ENCODE assay signal across 8 mouse cellular contexts in the genomic region with DNA sequence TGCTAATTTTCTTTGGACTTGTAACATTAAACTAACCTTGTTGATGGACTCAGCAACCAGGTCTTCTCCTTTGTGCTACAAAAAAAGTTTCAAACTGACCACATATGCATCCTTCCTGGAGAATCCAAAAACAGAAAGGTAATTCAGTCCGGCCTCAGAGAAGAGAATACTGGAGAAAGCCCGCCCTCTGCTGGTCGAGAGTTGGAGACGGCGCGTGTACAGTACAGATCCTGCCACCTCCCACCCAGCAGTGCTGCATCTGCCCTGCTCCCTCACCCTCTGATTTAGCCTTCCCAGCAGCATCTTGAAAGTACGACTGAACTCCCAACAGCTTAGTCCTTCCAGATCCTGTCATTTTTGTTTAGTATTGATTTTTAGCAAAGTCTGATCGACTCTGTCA. TPM values are rescaled to one million over a fixed set of nuclear protein-coding genes. Genes with fewer than 3 reads are reported as not detected.
DNase-seq lines count a peak whose midpoint lies in the region; ATAC-seq and TF ChIP-seq lines count a peak whose summit lies in the region.
"Had no signal": no experiment of that assay in that cellular context is flagged by ENCODE, and none has a peak within 500 bp of the region (broad histone marks: within the 10 kb centered on the region; RNA-seq: fewer than 3 reads in every experiment).

No protein-coding gene starts in this region.

- no peak for TF ChIP-seq POLR2A in cortical plate, adult 2 months (IDR thresholded peaks at IDR 0.05; ENCODE audit: extremely low read depth, insufficient read depth, low read length)
- no peak for TF ChIP-seq POLR2A in kidney, adult 2 months (IDR thresholded peaks at IDR 0.05; ENCODE audit: low read depth, low read length)

- intact Hi-C loops in gastrocnemius, postnatal 14 days (cut with DNase I; ENCODE audit: low total_unique reads): loop anchor here (5.0 kb wide), 1 partner anchor 48 kb away; no protein-coding TSS in a partner anchor

- no peaks in the 10 kb centered on the region for H3K4me1 ChIP-seq in cortical plate, adult 2 months (ENCODE audit: control insufficient read depth, insufficient read depth, low read length)
- no peaks in the 10 kb centered on the region; the same call in 1 of the 2 replicates for H3K4me1 ChIP-seq in kidney, adult 2 months (ENCODE audit: control insufficient read depth, insufficient read depth, low read length)
- H3K4me1 ChIP-seq in limb, embryonic 10.5 days: no peaks in the 10 kb centered on the region
- H3K4me1 ChIP-seq in midbrain, embryonic 15.5 days: no peaks in the 10 kb centered on the region

- no peak overlapping the region for H3K27ac ChIP-seq in cortical plate, adult 2 months (ENCODE audit: insufficient read depth, low read length)
- H3K27ac ChIP-seq in kidney, adult 2 months (ENCODE audit: insufficient read depth, low read depth, low read length): no peak overlapping the region
- no peak overlapping the region for H3K27ac ChIP-seq in limb, embryonic 10.5 days
- no peak overlapping the region for H3K27ac ChIP-seq in midbrain, embryonic 15.5 days

- ATAC-seq in midbrain, embryonic 15.5 days (replicated peaks): peak; percentile 93

- DNase-seq in adrenal gland, adult 8-10 months: peak; percentile 17
- DNase-seq in gastrocnemius, postnatal 14 days: peak; percentile 64
- DNase-seq in kidney, adult 2 months: peak; percentile 70
- DNase-seq in limb, embryonic 10.5 days (ENCODE audit: low spot score): peak; percentile 82
- DNase-seq in spleen, adult 18-20 months: peak; percentile 38 to 77

- peak; percentile 74 for TF ChIP-seq CTCF in cortical plate, adult 2 months (IDR thresholded peaks at IDR 0.05; ENCODE audit: extremely low read depth, insufficient read depth, low read length)
- peak; percentile 78 for TF ChIP-seq CTCF in kidney, adult 2 months (conservative IDR thresholded peaks at IDR 0.05; ENCODE audit: insufficient read depth, insufficient read length, low read depth, low read length)

- H3K27me3 ChIP-seq in kidney, adult 2 months (replicated peaks; ENCODE audit: control insufficient read depth, insufficient read depth, low read length): no peaks in the 10 kb centered on the region
- H3K27me3 ChIP-seq in limb, embryonic 10.5 days (ENCODE audit: low read depth, poor library complexity, severe bottlenecking): no peaks in the 10 kb centered on the region
- H3K27me3 ChIP-seq in midbrain, embryonic 15.5 days (replicated peaks): 0 out of 2 replicates have a peak, but pooled peaks cover 4% of the 10 kb centered on the region

- no peaks in the 10 kb centered on the region for H3K9me3 ChIP-seq in limb, embryonic 10.5 days (replicated peaks)
- no peaks in the 10 kb centered on the region for H3K9me3 ChIP-seq in midbrain, embryonic 15.5 days

- H3K4me3 ChIP-seq in cortical plate, adult 2 months (ENCODE audit: insufficient read depth, low read length): no peak overlapping the region
- H3K4me3 ChIP-seq in kidney, adult 2 months (ENCODE audit: insufficient read depth, low read depth, low read length): no peak overlapping the region
- no peak overlapping the region for H3K4me3 ChIP-seq in limb, embryonic 10.5 days
- no peak overlapping the region for H3K4me3 ChIP-seq in midbrain, embryonic 15.5 days

- no peaks in the 10 kb centered on the region for H3K36me3 ChIP-seq in kidney, adult 2 months (ENCODE audit: control insufficient read depth, insufficient read depth, low read length)
- H3K36me3 ChIP-seq in limb, embryonic 10.5 days: no peaks in the 10 kb centered on the region
- H3K36me3 ChIP-seq in midbrain, embryonic 15.5 days (replicated peaks): no peaks in the 10 kb centered on the region

- 7% methylated on average over 8 of the region's 8 CpGs for WGBS in kidney, adult 2 months
- WGBS in limb, embryonic 10.5 days: 9% methylated on average over 8 of the region's 8 CpGs
- 8% methylated on average over 8 of the region's 8 CpGs for WGBS in midbrain, embryonic 15.5 days

- H3K9ac ChIP-seq in midbrain, embryonic 15.5 days: no peak overlapping the region

- H3K4me2 ChIP-seq in midbrain, embryonic 15.5 days: no peak overlapping the region

RNA-seq across cellular contexts. Expression of a gene that starts 9.4 kb away (rescaled TPM):
- 1 to 10 TPM; 6.0 to 8.4 (median 7.2) TPM for total RNA-seq in adrenal gland, adult 8-10 months (2022)
- 9.2 and 9.6 TPM in 2 replicates for polyA plus RNA-seq in cortical plate, adult 2 months (2012; rRNA removed)
- total RNA-seq in gastrocnemius, postnatal 14 days (2021): 1 to 10 TPM; 4.6 TPM
- polyA plus RNA-seq in kidney, adult 2 months (2012; rRNA removed): 1.2 and 1.7 TPM in 2 replicates
- 21.5 and 25.1 TPM in 2 replicates for polyA plus RNA-seq in limb, embryonic 10.5 days (2016; fragmentation: Nextera tagmentation; extraction: Ambion mirVana)
- polyA plus RNA-seq in midbrain, embryonic 15.5 days (2015; fragmentation: Nextera tagmentation; extraction: Ambion mirVana): 11.4 and 12.0 TPM in 2 replicates

RNA-seq across cellular contexts. Expression of a gene that starts 15.8 kb away (rescaled TPM):
- not detected for total RNA-seq in adrenal gland, adult 8-10 months (2022)
- 0.13 and 0.17 TPM in 2 replicates for polyA plus RNA-seq in cortical plate, adult 2 months (2012; rRNA removed)
- not detected for total RNA-seq in gastrocnemius, postnatal 14 days (2021)
- not detected in 2 replicates for polyA plus RNA-seq in kidney, adult 2 months (2012; rRNA removed)
- polyA plus RNA-seq in limb, embryonic 10.5 days (2016; fragmentation: Nextera tagmentation; extraction: Ambion mirVana): not detected in 2 replicates
- polyA plus RNA-seq in midbrain, embryonic 15.5 days (2015; fragmentation: Nextera tagmentation; extraction: Ambion mirVana): 0.05 TPM in 1 of 2 replicates, not detected in the other
- polyA plus RNA-seq: stomach, embryonic 14.5 days had no signal

Comparison
In these comparisons a context has a peak if more than half of its experiments do, and no peak if none do; other contexts are left out.
1. DNase-seq: peak in every context shown above with its lines; median percentile 82 in limb, embryonic 10.5 days; 70 in kidney, adult 2 months; 64 in gastrocnemius, postnatal 14 days; 58 in spleen, adult 18-20 months; 17 in adrenal gland, adult 8-10 months.